Mouse (Mus musculus): Measurements from ENCODE around the gene Lca5. TPM values are rescaled to one million over a fixed set of nuclear protein-coding genes. Genes with fewer than 3 reads are reported as not detected.

The Lca5 gene
- polyA plus RNA-seq, 1 experiment = not detected

DNA sequence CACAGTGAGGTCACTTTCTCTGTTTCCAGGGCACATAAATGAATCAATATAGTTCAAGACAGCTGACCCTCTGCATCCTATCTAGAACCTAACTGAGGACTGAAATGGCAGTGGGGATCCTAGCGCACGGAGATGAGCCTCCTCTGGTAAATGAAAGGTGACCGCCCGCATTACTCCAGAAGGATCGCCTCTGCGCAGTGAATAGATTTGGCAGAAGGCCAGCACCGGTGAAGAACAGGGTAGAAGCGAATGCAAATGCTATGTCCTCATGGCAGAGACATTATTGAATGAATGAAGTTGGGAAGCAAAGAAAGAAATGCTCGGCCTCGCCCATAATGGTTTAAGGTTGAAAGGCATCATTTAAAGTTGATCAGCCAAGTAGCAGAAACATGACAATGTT lies 61.3 kb downstream of the Lca5 start:
- Histone ChIP-seq H3K4me1 (ENCODE audit: control insufficient read depth) (no peaks in the 10 kb centered on the region), H3K36me3 (ENCODE audit: control insufficient read depth) (no peaks in the 10 kb centered on the region), H3K27me3 (ENCODE audit: control insufficient read depth) (no peaks in the 10 kb centered on the region), H3K4me3 (replicated peaks) (no peak overlapping the region), H3K9me3 (ENCODE audit: control insufficient read depth, low read length) (no peaks in the 10 kb centered on the region)
- TF ChIP-seq GATA1 (IDR thresholded peaks at IDR 0.05; ENCODE audit: low read length) (no peak), TAL1 (IDR thresholded peaks at IDR 0.05; ENCODE audit: low read length) (no peak)

DNA sequence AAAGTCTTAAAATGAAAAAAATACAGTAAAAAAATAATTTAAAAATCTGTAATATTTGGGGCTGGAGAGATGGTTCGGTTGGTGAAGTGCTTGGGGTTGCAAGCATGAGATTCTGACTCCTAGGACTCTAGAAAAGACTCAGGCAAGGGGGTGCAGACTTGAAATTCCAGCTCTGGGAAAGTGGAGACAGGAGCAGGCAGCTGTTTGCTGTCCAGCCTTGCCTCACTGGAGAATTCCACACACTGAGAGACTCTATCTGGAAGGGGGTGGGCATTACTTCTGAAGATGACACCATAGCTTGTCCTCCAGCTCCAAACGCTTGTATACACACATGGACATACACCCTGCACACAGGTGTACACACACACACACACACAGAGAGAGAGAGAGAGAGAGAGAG lies 63.8 kb downstream of the Lca5 start:
- Histone ChIP-seq H3K4me3 (replicated peaks) (no peak overlapping the region), H3K9me3 (ENCODE audit: control insufficient read depth, low read length) (no peaks in the 10 kb centered on the region), H3K27me3 (ENCODE audit: control insufficient read depth) (no peaks in the 10 kb centered on the region), H3K36me3 (ENCODE audit: control insufficient read depth) (no peaks in the 10 kb centered on the region), H3K4me1 (ENCODE audit: control insufficient read depth) (no peaks in the 10 kb centered on the region)
- TF ChIP-seq GATA1 (IDR thresholded peaks at IDR 0.05; ENCODE audit: low read length) = no peak
- no peak for TF ChIP-seq TAL1 (IDR thresholded peaks at IDR 0.05; ENCODE audit: low read length)

DNA sequence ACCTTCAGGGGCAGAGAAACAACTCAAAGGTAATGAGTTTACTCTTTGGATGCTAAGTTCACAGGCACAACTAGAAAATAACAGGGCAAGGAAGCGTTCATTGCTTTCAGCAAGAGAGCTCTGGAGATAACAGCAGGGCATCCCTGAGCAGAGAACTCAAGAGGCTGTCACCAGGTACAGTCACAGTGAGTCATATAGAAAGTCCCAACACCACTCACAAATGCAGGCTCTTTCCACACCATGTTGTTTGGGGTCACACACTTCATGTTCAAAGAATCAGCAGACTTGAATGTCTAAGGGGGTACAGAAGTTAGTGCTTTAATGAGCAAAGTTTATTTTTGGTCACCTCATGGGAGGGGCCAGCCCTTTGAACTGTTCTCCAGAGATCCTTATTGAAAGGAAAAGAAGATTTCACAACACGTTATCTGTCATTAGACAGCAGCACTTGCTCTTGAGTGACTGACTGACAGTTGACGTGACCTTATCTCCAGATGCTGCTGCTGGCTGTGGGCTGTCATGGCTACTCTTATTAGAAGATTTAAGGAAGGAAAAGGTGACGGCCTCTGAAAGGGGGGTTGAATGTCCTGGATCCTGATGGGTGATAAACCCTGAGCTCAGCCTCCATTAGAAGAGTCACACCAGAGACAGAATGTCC lies 65.3 kb downstream of the Lca5 start:
- TF ChIP-seq TAL1 (IDR thresholded peaks at IDR 0.05; ENCODE audit: low read length) = no peak
- TF ChIP-seq GATA1 (IDR thresholded peaks at IDR 0.05; ENCODE audit: low read length) = no peak
- Histone ChIP-seq H3K27me3 (ENCODE audit: control insufficient read depth) (no peaks in the 10 kb centered on the region), H3K9me3 (ENCODE audit: control insufficient read depth, low read length) (no peaks in the 10 kb centered on the region), H3K36me3 (ENCODE audit: control insufficient read depth) (no peaks in the 10 kb centered on the region), H3K4me1 (ENCODE audit: control insufficient read depth) (no peaks in the 10 kb centered on the region), H3K4me3 (replicated peaks) (no peak overlapping the region)

DNA sequence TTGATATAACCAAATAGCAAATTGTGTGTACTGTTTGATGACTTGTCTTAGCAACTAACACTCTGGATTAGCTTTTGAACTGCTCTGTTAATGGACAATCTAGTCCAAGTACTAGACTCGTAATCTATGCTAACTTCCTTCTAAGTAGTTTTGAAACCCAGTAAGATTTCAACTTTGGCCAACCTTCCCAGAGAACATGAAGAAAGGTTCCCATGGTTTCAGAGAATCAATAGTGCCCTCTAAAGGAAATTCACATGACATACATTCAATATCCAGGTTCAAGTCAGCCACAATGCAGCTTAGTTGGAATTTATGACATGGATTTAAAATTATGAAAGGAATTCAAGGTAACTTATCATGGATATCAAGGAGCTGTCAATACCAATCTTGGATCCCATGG lies 70.0 kb downstream of the Lca5 start:
- no peaks in the 10 kb centered on the region for H3K9me3 ChIP-seq (ENCODE audit: control insufficient read depth, low read length)

DNA sequence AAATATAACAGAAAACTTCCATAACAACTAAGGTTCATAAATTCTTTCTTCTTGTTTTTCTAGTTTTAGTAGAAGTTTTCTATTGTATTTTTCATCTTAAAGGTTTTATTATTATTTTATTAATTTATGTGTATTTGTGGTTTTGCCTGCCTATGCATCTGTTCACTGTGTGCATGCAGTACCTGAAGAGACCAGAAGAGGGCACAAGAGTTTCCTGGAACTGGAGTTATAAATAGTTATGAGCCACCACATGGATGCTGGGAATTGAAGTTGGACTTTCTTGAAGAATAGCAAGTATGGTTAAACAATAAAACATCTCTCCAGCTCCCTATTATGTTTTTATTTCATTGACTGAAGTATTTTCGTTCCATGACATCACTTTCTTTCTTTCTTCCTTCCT lies 72.7 kb downstream of the Lca5 start:
- no peak for TF ChIP-seq TAL1 (IDR thresholded peaks at IDR 0.05; ENCODE audit: low read length)
- no peak for TF ChIP-seq GATA1 (IDR thresholded peaks at IDR 0.05; ENCODE audit: low read length)
- H3K27me3 ChIP-seq (ENCODE audit: control insufficient read depth) = no peaks in the 10 kb centered on the region
- no peaks in the 10 kb centered on the region for H3K36me3 ChIP-seq (ENCODE audit: control insufficient read depth)
- H3K4me1 ChIP-seq (ENCODE audit: control insufficient read depth) = no peaks in the 10 kb centered on the region
- H3K4me3 ChIP-seq (replicated peaks) = no peak overlapping the region
- no peaks in the 10 kb centered on the region for H3K9me3 ChIP-seq (ENCODE audit: control insufficient read depth, low read length)

More for the DNA sequence above, 70.0 kb downstream of the Lca5 start:
- Histone ChIP-seq H3K36me3 (ENCODE audit: control insufficient read depth) (no peaks in the 10 kb centered on the region), H3K4me1 (ENCODE audit: control insufficient read depth) (no peaks in the 10 kb centered on the region), H3K27me3 (ENCODE audit: control insufficient read depth) (no peaks in the 10 kb centered on the region), H3K4me3 (replicated peaks) (no peak overlapping the region)
- TF ChIP-seq TAL1 (IDR thresholded peaks at IDR 0.05; ENCODE audit: low read length) (no peak), GATA1 (IDR thresholded peaks at IDR 0.05; ENCODE audit: low read length) (no peak)

DNA sequence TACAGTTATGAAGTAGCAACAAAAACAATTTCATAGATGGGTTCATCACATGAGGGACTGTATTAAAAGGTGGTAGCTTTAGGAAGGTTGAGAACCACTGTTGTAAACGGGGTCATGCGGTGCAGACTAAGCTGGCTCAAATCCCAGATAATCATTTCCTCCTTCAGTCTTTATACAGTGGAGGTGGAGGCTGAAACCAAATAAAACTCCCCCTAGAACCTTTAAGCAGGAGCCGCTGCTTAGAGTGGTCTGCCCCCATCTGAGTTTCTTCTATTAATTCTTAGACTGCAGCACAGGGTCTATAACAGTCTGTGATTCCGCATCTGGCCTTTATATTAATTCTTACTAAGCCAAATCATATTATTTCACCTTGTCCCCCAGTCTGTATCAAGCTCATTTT lies 85.1 kb downstream of the Lca5 start:
- H3K9me3 ChIP-seq (ENCODE audit: control insufficient read depth, low read length) = no peaks in the 10 kb centered on the region
- TF ChIP-seq TAL1 (IDR thresholded peaks at IDR 0.05; ENCODE audit: low read length) = no peak
- TF ChIP-seq GATA1 (IDR thresholded peaks at IDR 0.05; ENCODE audit: low read length) = no peak
- no peak overlapping the region for H3K4me3 ChIP-seq (replicated peaks)
- H3K27me3 ChIP-seq (ENCODE audit: control insufficient read depth) = no peaks in the 10 kb centered on the region
- H3K4me1 ChIP-seq (ENCODE audit: control insufficient read depth) = no peaks in the 10 kb centered on the region
- H3K36me3 ChIP-seq (ENCODE audit: control insufficient read depth) = no peaks in the 10 kb centered on the region

DNA sequence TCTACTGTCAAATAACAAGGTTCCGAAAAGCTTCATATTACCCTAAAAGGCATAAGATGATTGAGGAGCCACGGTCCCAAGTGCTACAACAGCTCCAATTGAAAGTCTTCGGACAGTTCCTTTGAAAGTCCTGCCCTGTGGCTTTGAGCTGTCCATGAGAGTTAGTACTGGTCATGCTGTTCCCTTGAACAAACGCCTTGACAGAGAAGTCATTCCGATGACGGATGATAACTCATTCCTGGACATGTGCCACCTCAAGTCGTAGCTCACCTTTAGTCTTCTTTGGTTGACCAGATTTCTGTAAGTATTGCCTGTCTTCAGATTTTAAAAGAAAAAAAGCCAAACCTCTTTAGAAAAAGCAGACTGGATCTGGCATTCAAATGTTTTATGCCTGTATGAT lies 87.6 kb downstream of the Lca5 start:
- Histone ChIP-seq H3K4me1 (ENCODE audit: control insufficient read depth) (no peaks in the 10 kb centered on the region), H3K4me3 (replicated peaks) (no peak overlapping the region), H3K27me3 (ENCODE audit: control insufficient read depth) (no peaks in the 10 kb centered on the region), H3K9me3 (ENCODE audit: control insufficient read depth, low read length) (no peaks in the 10 kb centered on the region), H3K36me3 (ENCODE audit: control insufficient read depth) (no peaks in the 10 kb centered on the region)
- TF ChIP-seq TAL1 (IDR thresholded peaks at IDR 0.05; ENCODE audit: low read length) (no peak), GATA1 (IDR thresholded peaks at IDR 0.05; ENCODE audit: low read length) (no peak)

DNA sequence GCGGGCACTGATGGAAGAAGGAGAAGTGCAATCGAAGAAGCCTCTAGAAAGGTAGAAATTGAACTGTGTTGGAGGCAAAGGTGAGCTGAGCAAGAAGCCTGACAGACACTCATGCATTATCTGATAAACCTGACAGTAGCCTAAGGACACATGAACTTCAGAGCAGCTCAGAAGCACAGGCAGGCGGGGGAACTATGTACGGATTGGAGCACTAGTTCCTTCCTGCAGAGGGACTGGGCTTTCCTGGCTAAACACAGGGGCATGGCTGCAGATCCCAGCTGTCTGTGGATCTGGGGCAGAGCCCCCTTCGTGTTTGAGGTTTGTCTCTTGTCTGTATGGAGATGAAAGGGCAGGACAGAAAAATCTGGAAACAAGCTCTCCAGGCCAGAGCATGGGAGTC lies 89.8 kb downstream of the Lca5 start:
- Histone ChIP-seq H3K9me3 (ENCODE audit: control insufficient read depth, low read length) (no peaks in the 10 kb centered on the region), H3K4me3 (replicated peaks) (no peak overlapping the region), H3K36me3 (ENCODE audit: control insufficient read depth) (no peaks in the 10 kb centered on the region), H3K27me3 (ENCODE audit: control insufficient read depth) (no peaks in the 10 kb centered on the region), H3K4me1 (ENCODE audit: control insufficient read depth) (no peaks in the 10 kb centered on the region)
- TF ChIP-seq TAL1 (IDR thresholded peaks at IDR 0.05; ENCODE audit: low read length) (no peak), GATA1 (IDR thresholded peaks at IDR 0.05; ENCODE audit: low read length) (no peak)

DNA sequence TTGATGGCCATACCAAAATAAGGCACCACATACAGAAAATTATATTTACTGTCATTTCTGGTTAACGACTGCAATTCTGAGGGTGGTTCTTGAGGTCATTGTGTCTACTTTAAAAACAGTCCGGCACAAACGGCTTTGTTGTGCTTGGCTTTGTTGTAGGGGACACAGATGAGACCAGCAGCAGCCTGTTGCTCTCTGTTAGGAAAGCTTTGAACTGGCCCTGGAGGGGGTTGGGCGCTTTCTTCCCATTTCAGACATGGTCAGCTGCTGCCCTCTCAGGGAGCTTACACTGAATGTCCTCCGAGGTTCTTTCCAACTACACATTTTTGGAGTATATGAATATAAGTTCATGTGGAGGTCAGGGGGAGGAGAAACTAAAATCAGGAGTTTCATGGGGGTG lies 90.3 kb downstream of the Lca5 start:
- TF ChIP-seq TAL1 (IDR thresholded peaks at IDR 0.05; ENCODE audit: low read length) (no peak), GATA1 (IDR thresholded peaks at IDR 0.05; ENCODE audit: low read length) (no peak)
- H3K4me3 ChIP-seq (replicated peaks) = no peak overlapping the region
- no peaks in the 10 kb centered on the region for H3K36me3 ChIP-seq (ENCODE audit: control insufficient read depth)
- no peaks in the 10 kb centered on the region for H3K4me1 ChIP-seq (ENCODE audit: control insufficient read depth)
- no peaks in the 10 kb centered on the region for H3K27me3 ChIP-seq (ENCODE audit: control insufficient read depth)
- no peaks in the 10 kb centered on the region for H3K9me3 ChIP-seq (ENCODE audit: control insufficient read depth, low read length)

DNA sequence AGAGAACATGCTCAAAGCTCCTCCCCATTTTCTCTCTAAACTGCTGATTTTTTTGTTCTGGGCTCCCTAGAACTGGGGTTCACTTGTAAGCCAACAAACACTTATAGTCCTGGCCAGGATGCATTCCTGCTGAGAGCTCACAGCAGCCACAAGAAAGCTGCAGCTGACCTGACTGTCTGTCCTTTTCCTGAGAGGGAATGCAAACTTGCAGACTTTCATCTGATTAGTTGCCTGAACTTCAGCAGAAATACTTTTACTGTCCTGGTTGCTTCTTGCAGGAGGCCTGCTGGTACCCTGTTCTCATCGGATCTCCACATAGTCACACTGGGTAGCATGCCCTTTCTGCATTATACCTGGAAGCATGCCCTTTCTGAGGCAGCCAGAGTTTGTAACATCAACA lies 91.0 kb downstream of the Lca5 start:
- Histone ChIP-seq H3K27me3 (ENCODE audit: control insufficient read depth) (no peaks in the 10 kb centered on the region), H3K9me3 (ENCODE audit: control insufficient read depth, low read length) (0 out of 2 replicates have a peak, but pooled peaks cover 2% of the 10 kb centered on the region), H3K4me1 (ENCODE audit: control insufficient read depth) (no peaks in the 10 kb centered on the region), H3K4me3 (replicated peaks) (no peak overlapping the region), H3K36me3 (ENCODE audit: control insufficient read depth) (no peaks in the 10 kb centered on the region)
- no peak for TF ChIP-seq TAL1 (IDR thresholded peaks at IDR 0.05; ENCODE audit: low read length)
- TF ChIP-seq GATA1 (IDR thresholded peaks at IDR 0.05; ENCODE audit: low read length) = no peak
